Mouse (Mus musculus) bone marrow macrophage, adult 2 months (primary cell): ENCODE data around the gene Fndc3a.

Experiments used
- CTCF ChIP-seq: IDR thresholded peaks from 2 replicates; pipeline ENCODE4 v1.5.1; 2012; ENCODE audit warnings: low read depth, mild to moderate bottlenecking, low read length, moderate library complexity
- POLR2A ChIP-seq: IDR thresholded peaks from 2 replicates; pipeline ENCODE4 v1.6.1; 2012; ENCODE audit warnings: mild to moderate bottlenecking, low read depth, low read length, borderline replicate concordance

DNA sequence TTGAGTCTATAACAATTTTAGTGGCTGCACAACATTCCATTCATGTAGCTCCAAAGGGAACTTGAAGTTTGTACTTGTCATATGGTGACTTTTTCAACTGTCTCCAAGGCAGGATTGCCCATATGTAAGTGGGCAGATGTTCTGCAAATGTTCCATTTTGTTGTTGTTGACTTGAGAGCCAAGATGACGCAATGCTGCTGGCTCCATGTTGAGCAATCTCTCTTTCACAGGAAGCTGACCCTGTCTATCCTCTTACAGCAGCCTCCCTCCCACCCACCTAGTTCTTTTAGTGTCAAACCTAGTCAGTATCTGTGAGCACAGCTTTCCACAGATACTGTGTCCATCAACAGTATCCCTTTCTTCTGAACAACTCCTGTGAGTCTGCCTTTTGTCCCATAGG is 145.9 kb downstream of the Fndc3a start:
- TF ChIP-seq POLR2A = no peak
- TF ChIP-seq CTCF = no peak
